In the genomic region with DNA sequence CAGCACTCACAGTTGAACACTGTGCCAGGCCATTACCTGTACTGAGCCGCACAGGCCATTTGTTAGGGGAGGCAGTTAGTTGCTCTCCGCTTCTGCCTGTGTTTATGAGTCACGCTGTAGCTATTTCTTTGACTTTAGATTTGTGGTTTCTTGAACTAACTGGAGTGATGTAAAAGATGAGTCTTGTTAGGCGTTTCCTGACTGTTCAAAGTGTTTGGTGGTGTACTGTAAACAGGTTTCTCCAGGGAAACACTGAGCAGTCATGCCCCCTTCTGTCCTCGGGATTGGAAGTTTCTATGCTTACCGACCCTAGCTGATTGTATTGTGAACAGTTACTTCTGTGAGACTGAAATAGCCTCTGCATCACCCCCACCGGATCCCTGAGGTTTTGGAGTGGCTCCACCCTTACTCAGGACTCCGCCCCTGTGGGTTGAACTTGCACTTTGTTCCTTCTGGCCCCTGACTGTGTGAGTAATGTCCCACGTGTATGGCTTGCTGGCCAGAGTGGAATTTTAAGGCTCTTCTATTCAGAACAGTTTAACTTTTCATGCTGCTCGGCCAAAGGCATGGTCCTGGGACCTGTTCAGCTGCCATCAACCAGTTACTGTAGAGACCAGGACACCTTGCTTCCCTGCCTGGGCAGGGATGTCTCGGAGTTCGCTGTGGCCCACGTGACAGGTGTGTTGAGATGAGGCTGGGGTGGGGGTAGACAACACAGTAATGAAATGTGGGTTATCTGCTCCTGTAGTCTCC, we compare ENCODE assay signal across 8 mouse cellular contexts. TPM values are rescaled to one million over a fixed set of nuclear protein-coding genes. Genes with fewer than 3 reads are reported as not detected.
DNase-seq lines count a peak whose midpoint lies in the region; ATAC-seq and TF ChIP-seq lines count a peak whose summit lies in the region.

No protein-coding gene starts in this region.

- DNase-seq in urinary bladder, adult 18-20 months (ENCODE audit: low spot score in 2 of 2), result peak; percentile 64 to 76
- DNase-seq in urinary bladder, postnatal 10 days (ENCODE audit: low spot score), result no peak
- DNase-seq in kidney, postnatal 0 days (ENCODE audit: low spot score), result peak; percentile 90
- DNase-seq in spleen, postnatal 14 days (ENCODE audit: low spot score in 2 of 2), result peak; percentile 36 to 55
- no peak for DNase-seq in left cerebral cortex, adult 8-10 months (ENCODE audit: low spot score in 2 of 2)

- peak overlapping the region; percentile 37 for H3K4me2 ChIP-seq in embryonic facial prominence, embryonic 13.5 days
- peak overlapping the region; percentile 64 for H3K4me2 ChIP-seq in heart, embryonic 14.5 days (ENCODE audit: low read length)
- peak overlapping the region; percentile 46 for H3K4me2 ChIP-seq in kidney, postnatal 0 days (ENCODE audit: low read length)

- WGBS in embryonic facial prominence, embryonic 13.5 days, result 24% methylated on average over 13 of the region's 13 CpGs
- 13% methylated on average over 13 of the region's 13 CpGs for WGBS in heart, embryonic 14.5 days
- WGBS in kidney, postnatal 0 days, result 12% methylated on average over 13 of the region's 13 CpGs
- WGBS in macrophage (ENCODE audit: missing documents), result 2% methylated on average over 13 of the region's 13 CpGs

- peaks cover 37% of the 10 kb centered on the region for H3K4me1 ChIP-seq in embryonic facial prominence, embryonic 13.5 days
- H3K4me1 ChIP-seq in heart, embryonic 14.5 days (ENCODE audit: control insufficient read depth in 2 of 2, insufficient read depth in 2 of 2, low read length in 2 of 2), result peaks cover 16 to 42% of the 10 kb centered on the region in 2 experiments
- peaks cover 12% of the 10 kb centered on the region for H3K4me1 ChIP-seq in kidney, postnatal 0 days (replicated peaks; ENCODE audit: insufficient read depth, low read length)

- H3K9me3 ChIP-seq in embryonic facial prominence, embryonic 13.5 days, result no peaks in the 10 kb centered on the region
- H3K9me3 ChIP-seq in heart, embryonic 14.5 days (ENCODE audit: control insufficient read depth, low read length), result no peaks in the 10 kb centered on the region
- H3K9me3 ChIP-seq in kidney, postnatal 0 days (replicated peaks; ENCODE audit: low read length), result no peaks in the 10 kb centered on the region

- TF ChIP-seq CTCF in kidney, postnatal 0 days (IDR thresholded peaks at IDR 0.05; ENCODE audit: low read depth), result no peak

- no peak for ATAC-seq in embryonic facial prominence, embryonic 13.5 days (ENCODE audit: insufficient number of reproducible peaks, insufficient read depth, low FRiP score, low TSS enrichment, low read depth)
- ATAC-seq in heart, embryonic 14.5 days (ENCODE audit: insufficient number of reproducible peaks, insufficient read depth, low FRiP score, low read depth), result peak; percentile 77
- peak; percentile 91 for ATAC-seq in kidney, postnatal 0 days (replicated peaks; ENCODE audit: low FRiP score, low read depth)

- H3K27ac ChIP-seq in embryonic facial prominence, embryonic 13.5 days, result peak overlapping the region; percentile 60
- peak overlapping the region; percentile 67 to 79 for H3K27ac ChIP-seq in heart, embryonic 14.5 days (replicated peaks in 1 of 2; ENCODE audit: control insufficient read depth in 1 of 2, insufficient read depth in 1 of 2, low read depth in 2 of 2, low read length in 2 of 2)
- peak overlapping the region; percentile 65 for H3K27ac ChIP-seq in kidney, postnatal 0 days
- H3K27ac ChIP-seq in macrophage, result peak overlapping the region; percentile 73

- peak overlapping the region; percentile 13; the same call in 1 of the 2 replicates for H3K4me3 ChIP-seq in embryonic facial prominence, embryonic 13.5 days
- peak overlapping the region; percentile 33 to 38 for H3K4me3 ChIP-seq in heart, embryonic 14.5 days (ENCODE audit: control insufficient read depth in 1 of 2, insufficient read depth in 1 of 2, low read depth in 1 of 2, low read length in 2 of 2)
- no peak overlapping the region for H3K4me3 ChIP-seq in kidney, postnatal 0 days (replicated peaks; ENCODE audit: low read depth, low read length)
- H3K4me3 ChIP-seq in macrophage (ENCODE audit: inconsistent target), result peak overlapping the region; percentile 56

- H3K9ac ChIP-seq in embryonic facial prominence, embryonic 13.5 days, result peak overlapping the region; percentile 1; the same call in 1 of the 2 replicates
- peak overlapping the region; percentile 44 for H3K9ac ChIP-seq in heart, embryonic 14.5 days (ENCODE audit: low read length)
- H3K9ac ChIP-seq in kidney, postnatal 0 days (ENCODE audit: low read depth, low read length), result no peak overlapping the region

- H3K36me3 ChIP-seq in embryonic facial prominence, embryonic 13.5 days, result no peaks in the 10 kb centered on the region
- no peaks in the 10 kb centered on the region for H3K36me3 ChIP-seq in heart, embryonic 14.5 days (ENCODE audit: control insufficient read depth, insufficient read depth, low read length)
- no peaks in the 10 kb centered on the region for H3K36me3 ChIP-seq in kidney, postnatal 0 days (ENCODE audit: insufficient read depth, low read length)
- H3K36me3 ChIP-seq in macrophage (ENCODE audit: inconsistent target), result no peaks in the 10 kb centered on the region

- peaks cover 88% of the 10 kb centered on the region for H3K79me2 ChIP-seq in macrophage (ENCODE audit: inconsistent target)

- no peaks in the 10 kb centered on the region for H3K27me3 ChIP-seq in embryonic facial prominence, embryonic 13.5 days
- H3K27me3 ChIP-seq in heart, embryonic 14.5 days (ENCODE audit: control insufficient read depth, insufficient read depth, low read length), result no peaks in the 10 kb centered on the region
- H3K27me3 ChIP-seq in kidney, postnatal 0 days (ENCODE audit: insufficient read depth, low read length), result no peaks in the 10 kb centered on the region

RNA-seq across cellular contexts. Expression of a gene that starts 57.0 kb away (rescaled TPM):
- polyA plus RNA-seq in embryonic facial prominence, embryonic 13.5 days (2015; fragmentation: Nextera tagmentation; extraction: Ambion mirVana), result 5.2 and 5.9 TPM in 2 replicates
- polyA plus RNA-seq in heart, embryonic 14.5 days (2014; fragmentation: Nextera tagmentation; extraction: Ambion mirVana), result 3.7 and 4.2 TPM in 2 replicates
- 2.4 and 3.0 TPM in 2 replicates for polyA plus RNA-seq in kidney, postnatal 0 days (2015; fragmentation: Nextera tagmentation; extraction: Ambion mirVana)
- total RNA-seq in macrophage (2018; cell fraction: chromatin; rRNA removed), result 100 to 1,000 TPM in 5 of 26 experiments, 10 to 100 TPM in 21; 30.1 to 173 (median 71.8) TPM
- 10 to 100 TPM; 13.9 to 57.3 (median 23.5) TPM for total RNA-seq in macrophage (2018; cell fraction: cytosol; rRNA removed)
- 100 to 1,000 TPM in 2 of 26 experiments, 10 to 100 TPM in 24; 25.2 to 194 (median 52.4) TPM for total RNA-seq in macrophage (2018; cell fraction: nucleus; rRNA removed)
- 11.1 to 17.5 TPM (median 16.3 TPM) in 3 replicates for polyA plus RNA-seq in macrophage (2018)
- 10 to 100 TPM; 58.0 to 62.1 (median 60.6) TPM for total RNA-seq in left cerebral cortex, adult 8-10 months (2022)

RNA-seq across cellular contexts. Expression of a gene that starts 58.6 kb away (rescaled TPM):
- 8.0 and 8.4 TPM in 2 replicates for polyA plus RNA-seq in embryonic facial prominence, embryonic 13.5 days (2015; fragmentation: Nextera tagmentation; extraction: Ambion mirVana)
- 6.8 and 8.4 TPM in 2 replicates for polyA plus RNA-seq in heart, embryonic 14.5 days (2014; fragmentation: Nextera tagmentation; extraction: Ambion mirVana)
- polyA plus RNA-seq in kidney, postnatal 0 days (2015; fragmentation: Nextera tagmentation; extraction: Ambion mirVana), result 18.3 and 19.9 TPM in 2 replicates
- 100 to 1,000 TPM in 15 of 26 experiments, 10 to 100 TPM in 11; 24.2 to 307 (median 158) TPM for total RNA-seq in macrophage (2018; cell fraction: chromatin; rRNA removed)
- total RNA-seq in macrophage (2018; cell fraction: cytosol; rRNA removed), result 100 to 1,000 TPM in 14 of 26 experiments, 10 to 100 TPM in 12; 44.9 to 359 (median 167) TPM
- 100 to 1,000 TPM in 15 of 26 experiments, 10 to 100 TPM in 11; 46.2 to 401 (median 219) TPM for total RNA-seq in macrophage (2018; cell fraction: nucleus; rRNA removed)
- polyA plus RNA-seq in macrophage (2018), result 53.9 to 142 TPM (median 55.8 TPM) in 3 replicates
- total RNA-seq in left cerebral cortex, adult 8-10 months (2022), result 1 to 10 TPM; 5.8 to 8.1 (median 7.8) TPM

Comparison
In these comparisons a context has a peak if more than half of its experiments do, and no peak if none do; other contexts are left out.
1. DNase-seq: peak in urinary bladder, adult 18-20 months (2 of 2), kidney, postnatal 0 days (single experiment) and spleen, postnatal 14 days (2 of 2); none in urinary bladder, postnatal 10 days (single experiment) and left cerebral cortex, adult 8-10 months (0 of 2).
2. Peak in every context shown above with its lines, with median percentiles within 50 percentile points of each other: H3K27ac ChIP-seq and H3K4me2 ChIP-seq.